Mouse (Mus musculus): ENCODE data around the gene Pttg1.

- TF ChIP-seq CTCF (IDR thresholded peaks at IDR 0.05; ENCODE audit: borderline replicate concordance, extremely low read depth, insufficient read depth, insufficient read length): no peak
- TF ChIP-seq POLR2A (IDR thresholded peaks at IDR 0.05; ENCODE audit: borderline replicate concordance, extremely low read depth, insufficient read depth, insufficient read length, poor library complexity, severe bottlenecking): no peak
Observed at GRCm38 (mm10) chr11:43392757-43393156, 33.3 kb downstream of the Pttg1 start.
